Mouse (Mus musculus) liver, embryonic 11.5 days (tissue): ENCODE results near the gene Selplg. TPM values are rescaled to one million over a fixed set of nuclear protein-coding genes. Genes with fewer than 3 reads are reported as not detected.

ENCODE experiments used
- ATAC-seq: fragments of 200-750 bp; cut with Nextera tagmentation; replicated peaks from 2 replicates; pipeline ENCODE4 v1.8.0; 2017; ENCODE audit warnings: moderate number of reproducible peaks, mild to moderate bottlenecking, moderate TSS enrichment, moderate library complexity; ENCODE audit not compliant: low FRiP score
- DNase-seq: peaks from one replicate; pipeline ENCODE4 v3.0.0-alpha.2; 2017; ENCODE audit warnings: low spot score
- H3K27ac ChIP-seq: fragments of 300-500 bp; sonication (generic); 2 replicates; pipeline ENCODE4 v1.5.1; 2014; ENCODE audit warnings: mild to moderate bottlenecking, low read depth, low read length, control low read depth
- H3K27me3 ChIP-seq: fragments of 300-500 bp; sonication (generic); replicated peaks from 2 replicates; pipeline ENCODE4 v1.6.1; 2014; ENCODE audit warnings: low read length, mixed read lengths; ENCODE audit not compliant: control insufficient read depth, insufficient read depth
- H3K36me3 ChIP-seq: fragments of 300-500 bp; sonication (generic); 2 replicates; pipeline ENCODE4 v1.6.1; 2014; ENCODE audit warnings: mild to moderate bottlenecking, low read length, moderate library complexity, mixed read lengths; ENCODE audit not compliant: control insufficient read depth, insufficient read depth
- H3K4me1 ChIP-seq: fragments of 300-500 bp; sonication (generic); replicated peaks from 2 replicates; pipeline ENCODE4 v1.6.1; 2014; ENCODE audit warnings: low read length, mixed read lengths; ENCODE audit not compliant: control insufficient read depth, insufficient read depth
- H3K4me2 ChIP-seq: fragments of 300-500 bp; sonication (generic); 2 replicates; pipeline ENCODE4 v1.6.1; 2014; ENCODE audit warnings: mild to moderate bottlenecking, control low read depth, moderate library complexity
- H3K4me3 ChIP-seq: fragments of 300-500 bp; sonication (generic); 2 replicates; pipeline ENCODE4 v1.5.1; 2014; ENCODE audit warnings: low read depth, low read length, control low read depth
- H3K9ac ChIP-seq: fragments of 300-500 bp; sonication (generic); 2 replicates; pipeline ENCODE4 v1.6.1; 2014; ENCODE audit warnings: low read depth, low read length, control low read depth
- H3K9me3 ChIP-seq: fragments of 300-500 bp; sonication (generic); 2 replicates; pipeline ENCODE4 v1.6.1; 2016; ENCODE audit warnings: low read length, inconsistent platforms, mixed read lengths; ENCODE audit not compliant: control insufficient read depth
- WGBS: fragments of 180-500 bp; shearing (Covaris S2); extraction: QIAGEN DNeasy Blood & Tissue Kit; methylation state at CpG from one replicate; pipeline ENCODE4 v1.1.7; 2014; 5-methylcytosine and 5-hydroxymethylcytosine counted together
- polyA plus RNA-seq: library from polyadenylated mRNA; unstranded; fragments of >200 nt; fragmentation: Nextera tagmentation; extraction: Ambion mirVana; gene quantifications from 2 replicates; pipeline ENCODE4 v1.2.1, GENCODE M21; 2014

Gene Selplg
- polyA plus RNA-seq, 1 experiment from 2014 or later: 17.1 TPM

DNA sequence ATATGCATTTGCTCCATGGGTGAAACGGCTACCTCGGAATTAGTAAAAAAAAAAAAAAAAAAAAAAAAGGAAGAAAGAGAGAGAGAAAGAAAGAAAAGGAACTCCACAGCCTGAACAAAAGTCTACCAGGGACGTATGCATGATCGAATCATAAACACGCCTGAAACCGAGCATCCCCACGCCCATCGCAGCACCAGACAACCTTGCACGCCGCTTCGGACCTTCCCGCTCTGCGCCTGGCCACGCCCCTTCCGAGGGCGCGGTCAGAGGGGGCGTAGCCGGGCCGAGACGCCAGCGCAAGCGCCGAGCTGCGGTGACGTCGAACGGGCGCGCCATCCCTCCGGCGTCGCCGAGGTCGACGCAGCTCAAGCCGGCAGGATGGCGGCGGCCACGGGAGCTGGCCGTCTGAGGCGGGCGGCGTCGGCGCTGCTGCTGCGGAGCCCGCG lies 60.0 kb downstream of the Selplg start, which contains the start of the genes Sart3 and Iscu:
Sart3 (minus strand) TSS at position 61 of the 446 bp plus-strand sequence.
Iscu (plus strand) TSS at position 299 of the 446 bp plus-strand sequence.
- DNase-seq (peak; percentile 93), ATAC-seq (peak; percentile 81)
- 0% methylated on average over 45 of the region's 49 CpGs for WGBS
- peak within 1 kb of the TSS; percentile 95 for H3K9ac ChIP-seq
- peak within 1 kb of the TSS; percentile 99 for H3K4me3 ChIP-seq
- H3K36me3 ChIP-seq: peaks cover 18% of the 10 kb centered on the region
- H3K4me2 ChIP-seq: peak within 1 kb of the TSS; percentile 94
- no peaks in the 10 kb centered on the region for H3K27me3 ChIP-seq
- peaks cover 13% of the 10 kb centered on the region for H3K4me1 ChIP-seq
- peak within 1 kb of the TSS; percentile 96 for H3K27ac ChIP-seq
- H3K9me3 ChIP-seq: no peaks in the 10 kb centered on the region

DNA sequence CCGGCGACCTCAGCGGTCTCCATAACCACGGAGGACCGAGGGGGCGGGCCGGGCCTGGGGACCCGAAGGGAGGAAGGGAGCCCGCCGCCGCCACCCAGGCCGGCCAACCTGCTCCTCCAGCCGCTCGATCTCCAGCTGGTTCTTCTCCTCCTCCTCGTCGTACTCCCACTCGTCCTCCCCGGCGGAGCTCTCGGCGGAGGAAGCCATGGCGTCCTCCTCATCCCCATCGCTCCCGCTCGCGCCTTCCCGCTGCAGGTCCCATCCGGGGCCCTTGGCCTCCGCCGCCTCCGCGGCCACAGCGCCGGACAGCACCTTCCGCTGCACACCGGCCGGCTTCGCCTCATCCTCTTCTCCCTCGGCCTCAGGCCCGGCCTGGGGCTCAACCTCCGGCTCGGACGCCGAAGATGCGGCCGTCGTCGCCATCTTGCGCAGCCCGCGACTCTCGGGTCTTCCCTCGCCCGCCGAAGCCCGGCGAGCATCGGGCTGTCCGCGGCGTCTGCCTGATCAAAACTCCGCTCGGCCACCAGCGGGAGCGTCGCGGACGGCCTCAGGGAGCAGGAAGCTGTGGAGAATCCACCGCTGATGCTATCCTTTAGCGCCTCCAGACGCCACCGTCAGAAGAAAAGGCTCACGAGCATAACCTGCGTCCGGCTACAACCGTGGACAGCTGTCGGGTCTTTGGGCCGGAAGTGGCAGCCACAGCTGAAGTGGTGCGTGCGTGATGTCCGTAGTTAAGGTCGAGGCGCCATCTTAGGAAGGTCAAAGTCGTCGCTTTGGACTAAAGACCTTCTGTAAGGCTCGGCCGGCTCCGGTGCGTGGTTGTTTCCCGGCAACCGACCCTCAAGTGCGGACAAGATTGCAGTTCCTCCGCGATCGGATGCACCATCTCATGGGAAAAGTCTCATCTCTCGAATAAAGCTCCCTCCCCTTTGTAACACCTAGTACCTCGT lies 61.0 kb downstream of the Selplg start:
- Histone ChIP-seq H3K4me2 (peak overlapping the region; percentile 94), H3K36me3 (peaks cover 18% of the 10 kb centered on the region), H3K9ac (peak overlapping the region; percentile 95), H3K4me1 (peaks cover 13% of the 10 kb centered on the region), H3K27me3 (no peaks in the 10 kb centered on the region), H3K27ac (peak overlapping the region; percentile 96), H3K4me3 (peak overlapping the region; percentile 99), H3K9me3 (no peaks in the 10 kb centered on the region)
- ATAC-seq (peak; percentile 80), DNase-seq (peak; percentile 88)
- WGBS: under 1% methylated on average over 96 of the region's 97 CpGs

DNA sequence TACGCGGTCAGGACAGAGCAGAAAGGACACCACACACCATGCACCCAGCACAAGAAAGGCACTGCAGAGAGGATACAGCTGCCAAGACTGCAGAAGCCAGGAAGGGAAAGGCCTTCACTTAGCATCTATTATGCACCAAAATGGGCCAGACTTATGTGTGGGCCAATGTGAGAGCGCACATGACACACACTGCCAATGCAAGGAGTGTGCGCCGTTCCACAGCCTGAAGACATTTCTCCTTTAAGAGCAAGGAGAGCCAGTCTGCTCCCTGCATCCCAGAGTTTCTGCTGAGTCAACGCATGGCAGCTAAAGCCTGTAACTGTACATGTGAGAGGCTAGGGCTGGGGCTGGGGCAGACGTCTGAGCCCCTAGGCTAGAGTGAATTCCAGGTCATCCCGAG lies 63.6 kb downstream of the Selplg start:
- peaks cover 17% of the 10 kb centered on the region for H3K36me3 ChIP-seq
- no peaks in the 10 kb centered on the region for H3K27me3 ChIP-seq
- 93% methylated on average over 8 of the region's 8 CpGs for WGBS
- H3K4me1 ChIP-seq: peaks cover 13% of the 10 kb centered on the region
- H3K27ac ChIP-seq: no peak overlapping the region
- H3K9ac ChIP-seq: no peak overlapping the region
- no peak overlapping the region for H3K4me2 ChIP-seq
- H3K4me3 ChIP-seq: no peak overlapping the region
- no peaks in the 10 kb centered on the region for H3K9me3 ChIP-seq
- no peak for ATAC-seq
- DNase-seq: no peak

Other genes with a start within 250 kb of the Selplg start
- gene Cmklr1, start 182.2 kb downstream of the Selplg start, polyA plus RNA-seq: 2.5 and 2.6 TPM in 2 replicates
- gene 1700069L16Rik, start 107.9 kb downstream of the Selplg start, polyA plus RNA-seq: not detected in 2 replicates
- gene Ficd, start 96.8 kb downstream of the Selplg start, polyA plus RNA-seq: 2.9 and 3.7 TPM in 2 replicates
- gene Sart3, start 60.1 kb downstream of the Selplg start, polyA plus RNA-seq: 52.0 and 54.4 TPM in 2 replicates
- gene Iscu, start 59.9 kb downstream of the Selplg start, polyA plus RNA-seq: 109 and 117 TPM in 2 replicates
- 15.6 and 16.9 TPM in 2 replicates for gene Tmem119, start 32.1 kb downstream of the Selplg start, polyA plus RNA-seq
- 122 and 137 TPM in 2 replicates for gene Coro1c, start 76.1 kb upstream of the Selplg start, polyA plus RNA-seq
- 16.2 and 17.8 TPM in 2 replicates for gene Ssh1, start 161.2 kb upstream of the Selplg start, polyA plus RNA-seq
- 0.23 TPM in 1 of 2 replicates, not detected in the other for gene Dao, start 171.1 kb upstream of the Selplg start, polyA plus RNA-seq
- gene Usp30, start 232.8 kb upstream of the Selplg start, polyA plus RNA-seq: 6.5 and 8.5 TPM in 2 replicates